Mouse (Mus musculus) small intestine, adult 2 months (tissue): ENCODE data around the gene Psmf1.

Source experiments
- CTCF ChIP-seq: fragments of 200-500 bp; IDR thresholded peaks from 2 replicates; pipeline ENCODE4 v1.5.1; 2012; ENCODE audit warnings: low read depth, mild to moderate bottlenecking, control low read depth, inconsistent platforms, low read length, moderate library complexity, mixed read lengths; ENCODE audit not compliant: insufficient replicate concordance, insufficient read length; ENCODE audit errors: extremely low read depth
- POLR2A ChIP-seq: fragments of 200-500 bp; IDR thresholded peaks from 2 replicates; pipeline ENCODE4 v1.6.1; 2012; ENCODE audit warnings: low read depth, mild to moderate bottlenecking, control low read depth, inconsistent platforms, low read length, moderate library complexity

GRCm38 (mm10) chr2:151670968-151671329 lies 73.0 kb downstream of the Psmf1 start:
- TF ChIP-seq CTCF (no peak), POLR2A (no peak)
